Mouse (Mus musculus): Measurements from ENCODE around the gene Baz1a.

GRCm38 (mm10) chr12:55003843-55004242, 10.3 kb downstream of the Baz1a start:
- TF ChIP-seq CTCF (IDR thresholded peaks at IDR 0.05; ENCODE audit: low read depth, low read length) (no peak), POLR2A (IDR thresholded peaks at IDR 0.05; ENCODE audit: insufficient read depth, low read length) (no peak), EP300 (IDR thresholded peaks at IDR 0.05; ENCODE audit: insufficient read depth, low read depth, low read length) (no peak)

Measured in ES-Bruce4 (cell line).